Mouse (Mus musculus) limb, embryonic 13.5 days (tissue): Measurements from ENCODE around the gene Atp8b5. TPM values are rescaled to one million over a fixed set of nuclear protein-coding genes. Genes with fewer than 3 reads are reported as not detected.
A peak's percentile ranks its signal among the peaks of the same experiment; 100 is the strongest.

Source experiments
- ATAC-seq: fragments of 200-750 bp; cut with Nextera tagmentation; 2 replicates; pipeline ENCODE4 v1.8.0; 2017; ENCODE audit warnings: low read depth, moderate number of reproducible peaks, moderate TSS enrichment; ENCODE audit not compliant: low FRiP score
- H3K27ac ChIP-seq: fragments of 300-500 bp; sonication (generic); 2 replicates; pipeline ENCODE4 v1.5.1; 2015; ENCODE audit warnings: inconsistent platforms, mild to moderate bottlenecking, moderate library complexity
- H3K27me3 ChIP-seq: fragments of 300-500 bp; sonication (generic); 2 replicates; pipeline ENCODE4 v1.6.1; 2015; ENCODE audit warnings: mild to moderate bottlenecking, inconsistent platforms
- H3K36me3 ChIP-seq: fragments of 300-500 bp; sonication (generic); 2 replicates; pipeline ENCODE4 v1.6.1; 2015; ENCODE audit warnings: inconsistent platforms, mild to moderate bottlenecking, moderate library complexity
- H3K4me1 ChIP-seq: fragments of 300-500 bp; sonication (generic); 2 replicates; pipeline ENCODE4 v1.6.1; 2015; ENCODE audit warnings: inconsistent platforms
- H3K4me2 ChIP-seq: fragments of 300-500 bp; sonication (generic); replicated peaks from 2 replicates; pipeline ENCODE4 v1.6.1; 2015; ENCODE audit warnings: inconsistent platforms, mild to moderate bottlenecking, moderate library complexity
- H3K4me3 ChIP-seq: fragments of 300-500 bp; sonication (generic); 2 replicates; pipeline ENCODE4 v1.5.1; 2015; ENCODE audit warnings: moderate library complexity, mild to moderate bottlenecking, inconsistent platforms
- H3K9ac ChIP-seq: fragments of 300-500 bp; sonication (generic); 2 replicates; pipeline ENCODE4 v1.6.1; 2015; ENCODE audit warnings: mild to moderate bottlenecking, inconsistent platforms
- H3K9me3 ChIP-seq: fragments of 300-500 bp; sonication (generic); 2 replicates; pipeline ENCODE4 v1.6.1; 2016; ENCODE audit warnings: inconsistent platforms
- WGBS: fragments of 180-500 bp; shearing (Covaris S2); methylation state at CpG from one replicate; pipeline ENCODE4 v1.1.7; 2015; 5-methylcytosine and 5-hydroxymethylcytosine counted together
- polyA plus RNA-seq: library from polyadenylated mRNA; unstranded; fragments of >200 nt; fragmentation: Nextera tagmentation; extraction: Ambion mirVana; gene quantifications from 2 replicates; pipeline ENCODE4 v1.2.1, GENCODE M21; 2015

Gene Atp8b5
- polyA plus RNA-seq, 1 experiment from 2014 or later, result 0.71 TPM

GRCm38 (mm10) chr4:43258556-43258955, 8.4 kb upstream of the Atp8b5 start:
- Histone ChIP-seq H3K27ac (no peak overlapping the region), H3K4me1 (peaks cover 20% of the 10 kb centered on the region), H3K36me3 (no peaks in the 10 kb centered on the region), H3K9ac (no peak overlapping the region), H3K4me3 (no peak overlapping the region), H3K4me2 (no peak overlapping the region), H3K27me3 (no peaks in the 10 kb centered on the region), H3K9me3 (no peaks in the 10 kb centered on the region)
- ATAC-seq, result no peak
- 81% methylated on average over 4 of the region's 4 CpGs for WGBS

GRCm38 (mm10) chr4:43259435-43259834, 7.5 kb upstream of the Atp8b5 start:
- H3K4me3 ChIP-seq, result no peak overlapping the region
- 37% methylated on average over 3 of the region's 3 CpGs for WGBS
- no peaks in the 10 kb centered on the region for H3K36me3 ChIP-seq
- peak overlapping the region; percentile 34; the same call in 1 of the 2 replicates for H3K27ac ChIP-seq
- H3K9ac ChIP-seq, result no peak overlapping the region
- H3K27me3 ChIP-seq, result no peaks in the 10 kb centered on the region
- no peaks in the 10 kb centered on the region for H3K9me3 ChIP-seq
- H3K4me2 ChIP-seq, result no peak overlapping the region
- peaks cover 20% of the 10 kb centered on the region for H3K4me1 ChIP-seq
- ATAC-seq, result peak; percentile 40; the same call in 1 of the 2 replicates

- Histone ChIP-seq H3K9me3 (no peaks in the 10 kb centered on the region), H3K4me1 (peaks cover 20% of the 10 kb centered on the region), H3K27ac (no peak overlapping the region), H3K36me3 (no peaks in the 10 kb centered on the region), H3K4me3 (no peak overlapping the region), H3K4me2 (no peak overlapping the region), H3K9ac (no peak overlapping the region; the same call in 1 of the 2 replicates), H3K27me3 (no peaks in the 10 kb centered on the region)
- no peak for ATAC-seq
- WGBS, result 29% methylated on average over 5 of the region's 5 CpGs
Measured at GRCm38 (mm10) chr4:43260096-43260495, 6.9 kb upstream of the Atp8b5 start.

GRCm38 (mm10) chr4:43262821-43263220, 4.1 kb upstream of the Atp8b5 start:
- no peak overlapping the region for H3K27ac ChIP-seq
- H3K4me3 ChIP-seq, result no peak overlapping the region
- peaks cover 26% of the 10 kb centered on the region for H3K4me1 ChIP-seq
- no peak for ATAC-seq
- H3K36me3 ChIP-seq, result no peaks in the 10 kb centered on the region
- H3K27me3 ChIP-seq, result no peaks in the 10 kb centered on the region
- WGBS, result 89% methylated on average over 6 of the region's 6 CpGs
- no peak overlapping the region for H3K9ac ChIP-seq
- no peaks in the 10 kb centered on the region for H3K9me3 ChIP-seq
- H3K4me2 ChIP-seq, result no peak overlapping the region

GRCm38 (mm10) chr4:43266146-43266545, 813 bp upstream of the Atp8b5 start:
- no peaks in the 10 kb centered on the region for H3K27me3 ChIP-seq
- no peaks in the 10 kb centered on the region for H3K9me3 ChIP-seq
- H3K27ac ChIP-seq, result no peak overlapping the region
- 0 out of 2 replicates have a peak, but pooled peaks cover 6% of the 10 kb centered on the region for H3K4me1 ChIP-seq
- no peak overlapping the region for H3K9ac ChIP-seq
- H3K4me3 ChIP-seq, result no peak overlapping the region
- H3K36me3 ChIP-seq, result no peaks in the 10 kb centered on the region
- no peak for ATAC-seq
- WGBS, result 61% methylated on average over 2 of the region's 2 CpGs
- H3K4me2 ChIP-seq, result peak overlapping the region; percentile 66; the same call in 1 of the 2 replicates

GRCm38 (mm10) chr4:43267323-43267658, 332 bp downstream of the Atp8b5 start:
- ATAC-seq, result no peak; the same call in 1 of the 2 replicates
- 0 out of 2 replicates have a peak overlapping the region, but pooled peaks have one; percentile 35 for H3K9ac ChIP-seq
- no peaks in the 10 kb centered on the region for H3K9me3 ChIP-seq
- H3K27ac ChIP-seq, result no peak overlapping the region
- H3K36me3 ChIP-seq, result no peaks in the 10 kb centered on the region
- no peaks in the 10 kb centered on the region for H3K27me3 ChIP-seq
- H3K4me3 ChIP-seq, result peak overlapping the region; percentile 46
- H3K4me1 ChIP-seq, result 0 out of 2 replicates have a peak, but pooled peaks cover 9% of the 10 kb centered on the region
- 9% methylated on average over 2 of the region's 2 CpGs for whole genome bisulfite sequencing
- peak overlapping the region; percentile 66 for H3K4me2 ChIP-seq

- Histone ChIP-seq H3K27ac (no peak overlapping the region), H3K4me2 (no peak overlapping the region), H3K9ac (no peak overlapping the region), H3K36me3 (no peaks in the 10 kb centered on the region), H3K4me1 (no peaks in the 10 kb centered on the region), H3K27me3 (no peaks in the 10 kb centered on the region), H3K4me3 (no peak overlapping the region), H3K9me3 (no peaks in the 10 kb centered on the region)
- no peak for ATAC-seq
- WGBS, result 93% methylated on average over 5 of the region's 5 CpGs
Measured at GRCm38 (mm10) chr4:43285476-43285875, 18.5 kb downstream of the Atp8b5 start.

GRCm38 (mm10) chr4:43287305-43287704, 20.3 kb downstream of the Atp8b5 start:
- Histone ChIP-seq H3K4me1 (no peaks in the 10 kb centered on the region), H3K36me3 (no peaks in the 10 kb centered on the region), H3K9me3 (no peaks in the 10 kb centered on the region), H3K27ac (no peak overlapping the region), H3K4me3 (no peak overlapping the region), H3K4me2 (no peak overlapping the region), H3K9ac (no peak overlapping the region), H3K27me3 (no peaks in the 10 kb centered on the region)
- WGBS, result 68% methylated on average over 3 of the region's 3 CpGs
- no peak for ATAC-seq

- 33% methylated on average over 6 of the region's 6 CpGs for WGBS
- no peak overlapping the region for H3K4me2 ChIP-seq
- no peaks in the 10 kb centered on the region for H3K4me1 ChIP-seq
Measured at GRCm38 (mm10) chr4:43294001-43294400, 27.0 kb downstream of the Atp8b5 start.

GRCm38 (mm10) chr4:43309696-43310338, 42.9 kb downstream of the Atp8b5 start:
- Histone ChIP-seq H3K27me3 (no peaks in the 10 kb centered on the region), H3K4me1 (no peaks in the 10 kb centered on the region), H3K4me3 (no peak overlapping the region), H3K27ac (no peak overlapping the region), H3K9ac (no peak overlapping the region), H3K9me3 (no peaks in the 10 kb centered on the region), H3K36me3 (no peaks in the 10 kb centered on the region), H3K4me2 (no peak overlapping the region)
- 43% methylated on average over 11 of the region's 11 CpGs for WGBS
- ATAC-seq, result no peak

More at GRCm38 (mm10) chr4:43294001-43294400, 27.0 kb downstream of the Atp8b5 start:
- Histone ChIP-seq H3K27me3 (no peaks in the 10 kb centered on the region), H3K4me3 (no peak overlapping the region), H3K27ac (no peak overlapping the region), H3K36me3 (no peaks in the 10 kb centered on the region), H3K9ac (no peak overlapping the region), H3K9me3 (no peaks in the 10 kb centered on the region)
- no peak for ATAC-seq

- ATAC-seq, result no peak
- no peaks in the 10 kb centered on the region for H3K4me1 ChIP-seq
Measured at GRCm38 (mm10) chr4:43321536-43321935, 54.6 kb downstream of the Atp8b5 start.

GRCm38 (mm10) chr4:43322336-43322735, 55.4 kb downstream of the Atp8b5 start:
- ATAC-seq, result no peak
- Histone ChIP-seq H3K9ac (no peak overlapping the region), H3K4me2 (no peak overlapping the region), H3K27ac (no peak overlapping the region), H3K36me3 (no peaks in the 10 kb centered on the region), H3K27me3 (no peaks in the 10 kb centered on the region), H3K4me3 (no peak overlapping the region), H3K9me3 (no peaks in the 10 kb centered on the region), H3K4me1 (no peaks in the 10 kb centered on the region)
- WGBS, result 83% methylated on average over 14 of the region's 14 CpGs

More at GRCm38 (mm10) chr4:43321536-43321935, 54.6 kb downstream of the Atp8b5 start:
- WGBS, result 79% methylated on average over 4 of the region's 4 CpGs
- Histone ChIP-seq H3K4me3 (no peak overlapping the region), H3K9me3 (no peaks in the 10 kb centered on the region), H3K9ac (no peak overlapping the region), H3K27ac (no peak overlapping the region), H3K4me2 (no peak overlapping the region), H3K27me3 (no peaks in the 10 kb centered on the region), H3K36me3 (no peaks in the 10 kb centered on the region)

GRCm38 (mm10) chr4:43327118-43327517, 60.2 kb downstream of the Atp8b5 start:
- no peaks in the 10 kb centered on the region for H3K36me3 ChIP-seq
- no peak for ATAC-seq
- no peak overlapping the region for H3K4me3 ChIP-seq
- H3K27ac ChIP-seq, result no peak overlapping the region
- H3K4me2 ChIP-seq, result no peak overlapping the region
- 89% methylated on average over 2 of the region's 2 CpGs for WGBS
- no peaks in the 10 kb centered on the region for H3K27me3 ChIP-seq
- H3K4me1 ChIP-seq, result no peaks in the 10 kb centered on the region
- H3K9ac ChIP-seq, result no peak overlapping the region
- H3K9me3 ChIP-seq, result no peaks in the 10 kb centered on the region
